In the genomic region with DNA sequence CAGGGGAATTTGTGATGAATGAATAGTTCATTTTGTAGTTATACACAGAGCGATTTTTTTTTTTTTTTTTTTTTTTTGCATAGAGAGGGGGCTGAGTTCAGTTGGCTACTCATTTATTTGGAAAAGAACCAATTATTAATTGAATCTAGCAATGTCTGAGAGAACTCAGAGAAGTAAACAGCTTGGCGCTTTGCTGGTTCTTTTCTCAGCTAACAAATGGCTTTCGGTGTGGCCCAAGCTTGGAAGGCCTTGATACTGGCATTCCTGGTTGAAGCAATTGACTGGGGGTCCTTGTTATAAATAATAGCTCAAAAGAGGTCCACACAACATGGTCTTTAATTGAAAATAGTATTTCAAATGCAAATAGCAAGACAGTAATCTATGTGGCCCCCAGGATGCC, we compare ENCODE assay signal across 18 mouse cellular contexts.
A peak's percentile ranks its signal among the peaks of the same experiment; 100 is the strongest.
DNase-seq lines count a peak whose midpoint lies in the region; ATAC-seq lines count a peak whose summit lies in the region.
"Had no signal": no experiment of that assay in that cellular context is flagged by ENCODE, and none has a peak within 500 bp of the region (broad histone marks: within the 10 kb centered on the region; RNA-seq: fewer than 3 reads in every experiment).

No protein-coding gene starts in this region.

- H3K4me3 ChIP-seq in forebrain, embryonic 15.5 days = no peak overlapping the region
- no peak overlapping the region for H3K4me3 ChIP-seq in forebrain, embryonic 10.5 days
- no peak overlapping the region for H3K4me3 ChIP-seq in intestine, embryonic 15.5 days (replicated peaks)
- no peak overlapping the region for H3K4me3 ChIP-seq in intestine, embryonic 16.5 days (ENCODE audit: low read length)
- no peak overlapping the region for H3K4me3 ChIP-seq in stomach, embryonic 16.5 days (replicated peaks; ENCODE audit: low read length)
- H3K4me3 ChIP-seq: embryonic facial prominence, embryonic 13.5 days; gastrocnemius, adult 2 months; heart, embryonic 12.5 days; hindbrain, embryonic 12.5 days had no signal

- H3K4me2 ChIP-seq in forebrain, embryonic 15.5 days (replicated peaks) = no peak overlapping the region
- no peak overlapping the region for H3K4me2 ChIP-seq in intestine, embryonic 15.5 days (replicated peaks)
- no peak overlapping the region for H3K4me2 ChIP-seq in intestine, embryonic 16.5 days (ENCODE audit: low read depth, low read length)
- H3K4me2 ChIP-seq in stomach, embryonic 16.5 days (ENCODE audit: low read depth, low read length) = no peak overlapping the region
- H3K4me2 ChIP-seq: embryonic facial prominence, embryonic 13.5 days; heart, embryonic 12.5 days; hindbrain, embryonic 12.5 days had no signal

- H3K9me3 ChIP-seq in forebrain, embryonic 15.5 days = no peaks in the 10 kb centered on the region
- H3K9me3 ChIP-seq in forebrain, embryonic 10.5 days = no peaks in the 10 kb centered on the region
- no peaks in the 10 kb centered on the region for H3K9me3 ChIP-seq in intestine, embryonic 15.5 days
- H3K9me3 ChIP-seq in intestine, embryonic 16.5 days (ENCODE audit: control insufficient read depth, low read length) = no peaks in the 10 kb centered on the region
- no peaks in the 10 kb centered on the region for H3K9me3 ChIP-seq in stomach, embryonic 16.5 days (replicated peaks; ENCODE audit: control insufficient read depth, low read length)
- H3K9me3 ChIP-seq: embryonic facial prominence, embryonic 13.5 days; heart, embryonic 12.5 days; hindbrain, embryonic 12.5 days had no signal

- 0 out of 2 replicates have a peak, but pooled peaks have one; percentile 26 for ATAC-seq in forebrain, embryonic 15.5 days (replicated peaks)
- ATAC-seq in intestine, embryonic 15.5 days = 0 out of 2 replicates have a peak, but pooled peaks have one; percentile 12
- no peak for ATAC-seq in intestine, embryonic 16.5 days
- peak; percentile 37; the same call in 1 of the 2 replicates for ATAC-seq in stomach, embryonic 16.5 days (ENCODE audit: insufficient read depth, low FRiP score)
- ATAC-seq: intestine, postnatal 0 days had no signal

- peaks cover 18% of the 10 kb centered on the region; the same call in 1 of the 2 replicates for H3K4me1 ChIP-seq in forebrain, embryonic 15.5 days
- H3K4me1 ChIP-seq in forebrain, embryonic 10.5 days = peaks cover 17% of the 10 kb centered on the region
- H3K4me1 ChIP-seq in intestine, embryonic 15.5 days (replicated peaks) = no peaks in the 10 kb centered on the region
- 0 out of 2 replicates have a peak, but pooled peaks cover 3% of the 10 kb centered on the region for H3K4me1 ChIP-seq in intestine, embryonic 16.5 days (ENCODE audit: control insufficient read depth, insufficient read depth, low read length)
- H3K4me1 ChIP-seq in stomach, embryonic 16.5 days (ENCODE audit: control insufficient read depth, insufficient read depth, low read length) = no peaks in the 10 kb centered on the region
- H3K4me1 ChIP-seq: embryonic facial prominence, embryonic 13.5 days; heart, embryonic 12.5 days had no signal

- H3K36me3 ChIP-seq in forebrain, embryonic 15.5 days = no peaks in the 10 kb centered on the region
- H3K36me3 ChIP-seq in forebrain, embryonic 10.5 days (replicated peaks) = no peaks in the 10 kb centered on the region
- H3K36me3 ChIP-seq in intestine, embryonic 15.5 days = no peaks in the 10 kb centered on the region
- no peaks in the 10 kb centered on the region for H3K36me3 ChIP-seq in intestine, embryonic 16.5 days (ENCODE audit: control insufficient read depth, insufficient read depth, low read length)
- no peaks in the 10 kb centered on the region for H3K36me3 ChIP-seq in stomach, embryonic 16.5 days (ENCODE audit: control insufficient read depth, insufficient read depth, low read length)
- H3K36me3 ChIP-seq: embryonic facial prominence, embryonic 13.5 days; heart, embryonic 12.5 days; hindbrain, embryonic 12.5 days had no signal

- H3K27me3 ChIP-seq in forebrain, embryonic 15.5 days = no peaks in the 10 kb centered on the region
- H3K27me3 ChIP-seq in forebrain, embryonic 10.5 days (ENCODE audit: poor library complexity, severe bottlenecking) = 0 out of 2 replicates have a peak, but pooled peaks cover 4% of the 10 kb centered on the region
- no peaks in the 10 kb centered on the region for H3K27me3 ChIP-seq in intestine, embryonic 15.5 days (replicated peaks)
- H3K27me3 ChIP-seq in intestine, embryonic 16.5 days (replicated peaks; ENCODE audit: control insufficient read depth, insufficient read depth, low read length) = no peaks in the 10 kb centered on the region
- H3K27me3 ChIP-seq in stomach, embryonic 16.5 days (ENCODE audit: control insufficient read depth, insufficient read depth, low read length) = no peaks in the 10 kb centered on the region
- H3K27me3 ChIP-seq: CH12.LX; embryonic facial prominence, embryonic 13.5 days; heart, embryonic 12.5 days; hindbrain, embryonic 12.5 days had no signal

- H3K9ac ChIP-seq in forebrain, embryonic 15.5 days (replicated peaks) = no peak overlapping the region
- no peak overlapping the region for H3K9ac ChIP-seq in intestine, embryonic 15.5 days
- no peak overlapping the region for H3K9ac ChIP-seq in intestine, embryonic 16.5 days (ENCODE audit: low read depth, low read length)
- no peak overlapping the region for H3K9ac ChIP-seq in stomach, embryonic 16.5 days (ENCODE audit: low read length)
- H3K9ac ChIP-seq: embryonic facial prominence, embryonic 13.5 days; heart, embryonic 12.5 days; hindbrain, embryonic 12.5 days had no signal

- no peak overlapping the region for H3K27ac ChIP-seq in forebrain, embryonic 15.5 days (replicated peaks)
- H3K27ac ChIP-seq in forebrain, embryonic 10.5 days = no peak overlapping the region
- no peak overlapping the region for H3K27ac ChIP-seq in intestine, embryonic 15.5 days
- H3K27ac ChIP-seq in intestine, embryonic 16.5 days (ENCODE audit: low read length) = no peak overlapping the region
- no peak overlapping the region for H3K27ac ChIP-seq in stomach, embryonic 16.5 days (ENCODE audit: low read length)
- H3K27ac ChIP-seq: embryonic facial prominence, embryonic 13.5 days; gastrocnemius, adult 2 months; hindbrain, embryonic 12.5 days had no signal

- no peak for DNase-seq in forebrain, embryonic 10.5 days (ENCODE audit: extremely low spot score, low spot score)
- DNase-seq in Muller cell, postnatal 12 days (ENCODE audit: inconsistent ontology term) = peak; percentile 36
- DNase-seq: adrenal gland, adult 8-10 months; adrenal gland, postnatal 36 days; cerebellum, adult 11 months; cerebellum, adult 9-10 months; cerebellum, postnatal 36 days; gastrocnemius, adult 2 months; gastrocnemius, postnatal 25 days had no signal

- 33% methylated on average over 3 of the region's 3 CpGs for WGBS in forebrain, embryonic 15.5 days
- 81% methylated on average over 3 of the region's 3 CpGs for WGBS in forebrain, embryonic 10.5 days
- 57% methylated on average over 3 of the region's 3 CpGs for WGBS in intestine, embryonic 15.5 days
- 47% methylated on average over 3 of the region's 3 CpGs for WGBS in intestine, embryonic 16.5 days
- 51% methylated on average over 3 of the region's 3 CpGs for WGBS in stomach, embryonic 16.5 days
